Mouse (Mus musculus) WW6 (cell line): Measurements from ENCODE around the gene Fcgbp.
A peak's percentile ranks its signal among the peaks of the same experiment; 100 is the strongest.
"Not testable (repeated sequence)": the region's sequence is repeated elsewhere in the genome, so short reads cannot be mapped to it uniquely, and the experiment has no call there.

Source experiments
- DNase-seq: peaks from one replicate; pipeline ENCODE4 v3.0.0-alpha.2; 2013; ENCODE audit warnings: low read depth, low spot score

The Fcgbp gene

GRCm38 (mm10) chr7:28070531-28071298, at the start of gene Fcgbp:
Gene Fcgbp, plus strand, starts transcription at chr7:28071236.
- no peak for DNase-seq

- DNase-seq: no peak
Observed at GRCm38 (mm10) chr7:28044524-28044923, 26.5 kb upstream of the Fcgbp start.

- peak; percentile 96 for DNase-seq
Observed at GRCm38 (mm10) chr7:28049476-28050409, 21.3 kb upstream of the Fcgbp start, which contains the start of gene Psmc4. Gene Psmc4, minus strand, starts transcription at chr7:28050101.

- no peak for DNase-seq
Observed at GRCm38 (mm10) chr7:28050584-28050983, 20.5 kb upstream of the Fcgbp start.

DNA sequence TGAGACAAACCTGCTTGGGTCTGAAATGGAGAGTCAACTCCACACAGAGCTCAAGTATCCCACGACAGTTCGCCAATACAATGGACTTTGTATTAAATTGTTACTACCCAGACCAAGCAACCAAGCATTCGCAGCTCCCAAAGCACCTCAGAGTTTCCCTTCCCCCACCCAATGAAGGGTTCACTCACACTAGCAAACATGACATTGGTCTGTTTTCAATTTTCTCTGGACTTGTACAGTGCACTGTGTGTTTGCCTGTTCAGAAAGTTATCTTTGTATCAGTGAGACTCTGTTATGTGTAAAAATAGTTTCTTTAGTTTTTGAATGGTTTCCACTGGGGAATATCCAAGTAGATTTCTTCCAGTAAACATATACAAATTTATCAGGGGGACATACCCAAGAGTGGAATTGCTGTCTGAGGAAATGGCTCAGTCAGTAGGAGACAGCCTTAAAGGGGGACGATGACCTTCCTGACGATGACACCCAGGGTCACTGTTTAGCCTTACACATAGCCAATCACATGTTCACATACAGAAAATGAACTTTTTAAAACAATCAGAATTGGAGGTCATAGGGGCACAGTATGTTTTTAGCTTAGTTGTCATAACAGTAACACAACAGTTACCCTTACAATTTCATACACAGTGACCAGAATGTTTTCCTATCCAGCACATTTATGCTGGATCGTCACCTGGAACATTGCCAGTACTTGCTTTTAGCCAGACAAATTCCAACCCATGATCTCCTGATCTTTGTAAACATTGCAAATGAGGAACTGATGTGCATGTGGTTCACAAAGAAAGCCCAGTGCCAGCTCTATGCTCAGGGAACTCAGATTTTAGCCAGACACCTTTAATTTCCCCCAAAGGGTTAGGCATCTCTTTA, 17.7 kb upstream of the Fcgbp start:
- DNase-seq: no peak

DNA sequence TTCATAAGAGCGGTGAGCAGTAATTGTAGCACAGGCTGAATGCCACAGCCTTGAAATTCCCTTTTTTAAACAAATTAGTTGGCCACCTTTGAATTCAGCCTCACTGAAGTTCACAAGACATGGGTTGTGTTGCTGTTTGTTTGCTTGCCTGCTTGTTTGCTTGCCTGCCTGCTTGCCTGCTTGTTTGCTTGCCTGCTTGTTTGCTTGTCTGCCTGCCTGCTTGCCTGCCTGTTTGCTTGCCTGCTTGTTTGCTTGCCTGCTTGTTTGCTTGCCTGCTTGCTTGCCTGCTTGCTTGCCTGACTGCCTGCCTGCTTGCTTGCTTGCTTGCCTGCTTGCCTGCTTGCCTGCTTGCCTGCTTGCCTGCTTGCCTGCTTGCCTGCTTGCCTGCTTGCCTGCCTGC, 11.1 kb upstream of the Fcgbp start:
- no peak for DNase-seq

- DNase-seq: no peak
Observed at GRCm38 (mm10) chr7:28068661-28069060, 2.4 kb upstream of the Fcgbp start.

- no peak for DNase-seq
Observed at GRCm38 (mm10) chr7:28069546-28070172, 1.4 kb upstream of the Fcgbp start.

DNA sequence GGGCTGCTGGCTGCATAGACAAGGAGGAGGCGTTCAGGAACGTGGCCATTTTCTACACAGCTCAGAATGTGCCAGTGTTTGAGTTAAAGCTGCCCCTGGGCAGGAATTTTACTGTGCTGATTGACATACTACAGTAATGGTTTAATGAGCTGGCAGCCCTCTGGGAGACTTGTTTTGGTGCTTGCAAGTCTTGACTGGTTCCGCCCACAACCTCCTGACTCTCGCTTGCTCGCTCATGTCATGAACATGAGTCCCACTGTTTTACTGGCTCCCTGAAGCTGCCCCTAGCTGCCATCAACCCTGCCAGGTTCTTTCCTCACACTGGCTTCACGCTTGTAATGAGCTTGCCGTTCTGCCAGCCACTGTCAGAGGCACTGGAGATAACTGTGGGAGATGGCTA, 13.2 kb downstream of the Fcgbp start:
- no peak for DNase-seq

GRCm38 (mm10) chr7:28086236-28086635, 15.2 kb downstream of the Fcgbp start:
- no peak for DNase-seq

DNA sequence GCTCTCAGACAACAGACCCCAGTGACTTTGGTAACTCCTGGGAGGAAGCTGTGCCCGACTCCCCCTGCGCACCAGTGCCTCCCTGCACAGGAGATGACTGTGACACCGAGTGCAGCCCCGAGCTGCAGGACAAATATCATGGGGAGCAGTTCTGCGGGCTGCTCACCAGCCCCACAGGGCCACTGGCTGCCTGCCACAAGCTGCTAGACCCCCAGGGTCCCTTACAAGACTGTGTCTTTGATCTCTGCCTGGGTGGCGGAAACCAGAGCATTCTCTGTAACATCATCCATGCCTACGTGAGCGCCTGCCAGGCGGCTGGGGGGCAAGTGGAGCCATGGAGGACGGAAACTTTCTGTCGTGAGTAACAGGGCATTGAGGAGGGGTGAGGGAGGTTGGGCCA, 22.5 kb downstream of the Fcgbp start:
- no peak for DNase-seq

DNA sequence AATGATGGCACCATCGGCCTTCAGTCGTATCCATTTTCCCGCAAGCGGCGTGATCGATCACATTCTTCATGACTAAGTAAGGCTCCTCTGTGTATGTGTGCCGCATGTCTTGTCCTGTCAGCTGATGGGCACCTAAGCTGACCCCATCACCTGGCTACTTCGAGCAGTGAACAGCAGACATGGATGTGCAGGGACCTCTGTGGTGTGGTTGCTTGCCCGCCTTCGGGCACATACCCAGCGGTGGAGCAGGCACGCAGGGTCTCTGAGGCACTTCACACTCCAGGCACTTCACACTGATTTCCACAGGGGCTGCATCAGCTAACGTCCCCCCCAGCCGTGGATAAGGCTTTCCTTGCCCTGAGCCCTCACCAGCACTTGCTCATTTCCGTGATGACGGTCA, 28.1 kb downstream of the Fcgbp start:
- no peak for DNase-seq

DNA sequence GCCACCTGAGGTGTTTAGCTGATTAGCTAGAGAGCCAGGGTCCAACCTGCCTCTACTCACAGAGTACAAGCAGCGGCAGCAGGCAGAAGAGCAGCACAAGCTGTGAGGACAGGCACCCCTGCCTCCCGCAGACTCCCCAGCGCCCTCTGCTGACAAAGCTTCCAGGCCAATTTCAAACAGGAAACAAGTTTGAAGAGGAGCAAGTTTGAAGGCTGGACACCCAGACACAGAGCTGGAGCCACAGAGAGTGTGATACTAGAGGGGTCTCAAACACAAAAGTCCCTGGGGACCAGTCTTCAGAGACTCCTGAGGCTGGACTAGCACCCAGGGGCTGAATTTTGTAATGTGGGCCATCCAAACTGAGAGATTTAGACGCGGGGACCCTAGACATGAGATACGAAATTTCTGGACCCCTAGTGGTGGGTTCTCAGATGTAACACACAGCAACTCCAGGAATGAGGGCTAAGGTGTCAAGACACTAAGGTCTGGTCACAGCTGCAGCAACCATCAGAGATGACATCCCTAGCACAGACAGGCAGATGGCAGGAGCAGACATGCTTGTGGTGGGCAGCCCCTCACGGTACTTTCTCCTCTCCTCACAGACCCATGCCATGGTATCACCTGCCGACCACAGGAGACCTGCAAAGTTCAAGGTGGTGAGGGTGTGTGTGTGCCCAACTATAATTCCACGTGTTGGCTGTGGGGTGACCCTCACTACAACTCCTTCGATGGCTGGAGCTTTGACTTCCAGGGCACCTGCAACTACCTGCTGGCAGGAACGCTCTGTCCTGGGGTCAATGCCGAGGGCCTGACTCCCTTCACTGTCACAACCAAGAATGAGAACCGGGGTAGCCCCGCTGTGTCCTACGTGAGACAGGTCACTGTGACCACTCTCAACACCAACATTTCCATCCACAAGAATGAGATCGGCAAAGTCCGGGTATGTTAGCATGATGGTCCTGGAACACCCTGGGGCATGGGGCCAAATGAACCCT, 29.9 kb downstream of the Fcgbp start:
- peak; percentile 60 for DNase-seq

- DNase-seq: not testable (repeated sequence)
Observed at GRCm38 (mm10) chr7:28102936-28103335, 31.9 kb downstream of the Fcgbp start.

- DNase-seq: no peak
Observed at GRCm38 (mm10) chr7:28104670-28105069, 33.6 kb downstream of the Fcgbp start.

DNA sequence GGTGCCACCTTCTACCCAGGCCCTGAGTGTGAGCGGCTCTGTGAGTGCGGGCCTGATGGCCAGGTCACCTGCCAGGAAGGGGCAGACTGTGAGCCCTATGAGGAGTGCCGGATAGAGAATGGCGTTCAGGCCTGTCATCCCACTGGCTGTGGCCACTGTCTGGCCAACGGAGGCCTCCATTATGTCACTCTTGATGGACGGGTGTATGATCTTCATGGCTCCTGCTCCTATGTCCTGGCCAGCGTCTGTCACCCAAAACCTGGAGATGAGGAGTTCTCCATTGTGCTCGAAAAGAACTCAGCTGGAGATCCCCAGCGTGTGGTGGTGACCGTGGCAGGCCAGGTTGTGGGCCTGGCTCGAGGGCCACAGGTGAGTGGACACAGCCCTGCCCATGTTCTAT, 35.2 kb downstream of the Fcgbp start:
- DNase-seq: no peak

DNA sequence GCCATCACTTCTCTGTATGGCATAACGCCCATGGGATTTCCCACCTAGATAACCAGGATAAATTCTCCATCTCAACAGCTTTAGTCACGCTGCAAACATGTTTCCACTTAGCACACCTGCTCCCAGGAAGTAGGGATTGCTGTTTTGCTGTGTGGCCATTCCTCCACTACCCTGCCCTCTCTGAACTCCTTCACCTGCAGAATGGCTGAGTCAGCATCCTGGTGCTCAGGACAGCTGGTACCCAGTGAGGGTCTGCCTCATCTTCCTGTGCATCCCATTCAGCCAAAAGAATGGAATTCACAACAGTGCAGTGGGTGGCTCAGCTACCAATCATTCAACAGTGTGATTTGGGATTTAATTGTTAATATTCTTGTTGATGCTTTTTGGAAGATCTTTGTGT, 43.6 kb downstream of the Fcgbp start:
- no peak for DNase-seq

DNA sequence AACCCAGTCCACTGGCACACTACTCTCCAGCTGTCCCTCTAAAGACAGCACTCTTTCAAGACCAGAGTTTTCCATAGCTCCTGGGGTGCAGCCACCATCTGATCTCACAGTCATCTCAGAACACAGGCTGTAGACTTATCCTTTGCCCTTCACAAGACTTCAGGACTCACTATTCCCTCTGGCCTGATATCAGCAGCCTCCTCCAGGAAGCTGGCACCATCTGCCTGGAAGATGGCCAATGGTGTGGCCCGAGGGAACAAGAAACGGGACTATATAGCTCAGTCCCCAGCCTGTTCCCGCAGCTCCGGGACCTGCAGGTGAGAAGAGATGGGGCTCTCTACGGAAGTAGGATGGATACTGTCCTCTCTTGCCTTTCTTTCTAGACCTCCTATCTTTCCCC, 58.1 kb downstream of the Fcgbp start, which contains the start of gene 9530053A07Rik:
Gene 9530053A07Rik, plus strand, starts transcription at position 301 of the 400 bp plus-strand sequence.
- no peak for DNase-seq

- peak; percentile 36 for DNase-seq
Observed at GRCm38 (mm10) chr7:28137613-28138012, 66.6 kb downstream of the Fcgbp start.

- no peak for DNase-seq
Observed at GRCm38 (mm10) chr7:28148263-28148662, 77.2 kb downstream of the Fcgbp start.
